Mouse (Mus musculus): ENCODE results near the gene Cela3b.
"Not testable (repeated sequence)": the region's sequence is repeated elsewhere in the genome, so short reads cannot be mapped to it uniquely, and the experiment has no call there.

The Cela3b gene

DNA sequence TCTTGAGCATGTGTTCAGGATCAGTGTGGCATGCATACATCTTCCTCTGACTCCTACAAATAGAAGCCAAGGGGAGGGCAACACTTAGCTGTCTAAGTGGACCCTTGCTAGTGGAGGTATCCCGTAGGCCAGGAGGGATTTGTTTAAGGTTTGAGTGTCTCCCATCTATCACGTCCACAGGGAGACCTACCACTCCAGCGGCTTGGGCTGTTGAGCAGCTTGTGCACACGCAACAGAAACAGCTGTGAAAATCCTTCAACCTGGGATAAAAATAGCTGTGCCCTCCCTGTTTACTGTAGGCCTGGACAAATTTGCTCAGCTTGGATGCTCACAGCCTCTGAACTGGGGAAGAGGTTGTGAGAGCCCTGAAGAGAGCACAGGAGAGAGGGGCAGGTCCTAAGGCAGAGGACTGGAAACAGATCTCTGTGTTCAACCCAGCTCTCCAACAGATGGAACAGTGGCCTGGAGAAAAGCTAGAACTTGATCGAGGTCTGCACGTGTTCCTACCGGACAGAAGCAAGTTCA lies 18.1 kb downstream of the Cela3b start:
- not testable (repeated sequence) for DNase-seq

DNA sequence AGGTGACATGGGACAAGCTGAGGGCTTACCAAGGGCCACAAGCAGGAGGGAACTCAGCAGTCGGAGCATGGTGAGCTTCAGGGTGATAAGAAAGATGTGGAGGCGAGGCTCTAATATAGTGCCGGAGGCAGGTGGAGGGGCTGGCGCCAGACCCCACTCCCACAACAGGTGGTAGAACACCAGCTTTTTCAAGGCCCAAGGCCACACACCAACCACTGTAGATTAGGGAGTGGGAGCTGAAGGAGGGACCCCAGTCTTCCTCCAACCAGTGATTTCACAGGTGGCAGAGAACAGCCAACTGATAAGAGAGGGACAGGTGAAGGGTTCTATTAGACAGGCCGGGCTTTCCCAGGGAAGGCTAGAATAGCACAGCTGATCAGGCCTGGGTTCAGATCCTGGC lies 20.6 kb downstream of the Cela3b start, which contains the start of gene Cela3a:
TSS of gene Cela3a (minus strand) at position 101 of the 400 bp plus-strand sequence.
- DNase-seq, result no peak

DNA sequence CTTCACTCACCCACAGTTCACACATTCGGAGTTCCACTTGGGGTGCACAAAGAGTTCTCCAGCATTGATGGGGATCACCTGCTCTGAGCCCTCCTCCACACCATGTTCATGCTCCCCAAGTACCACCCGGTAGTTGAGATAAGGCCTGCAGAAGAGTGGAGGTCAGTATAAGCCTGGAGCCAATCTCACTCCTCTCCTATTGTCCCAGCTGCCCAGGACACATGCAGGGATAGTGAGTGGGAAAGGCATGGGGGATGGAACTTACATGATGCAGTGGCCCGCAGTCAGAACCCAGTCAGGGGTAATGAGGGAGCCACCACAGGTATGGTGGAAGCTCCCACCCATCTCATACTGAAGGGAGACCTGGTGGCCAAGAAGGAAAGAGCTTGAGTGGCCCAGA lies 24.8 kb downstream of the Cela3b start:
- no peak for DNase-seq

DNA sequence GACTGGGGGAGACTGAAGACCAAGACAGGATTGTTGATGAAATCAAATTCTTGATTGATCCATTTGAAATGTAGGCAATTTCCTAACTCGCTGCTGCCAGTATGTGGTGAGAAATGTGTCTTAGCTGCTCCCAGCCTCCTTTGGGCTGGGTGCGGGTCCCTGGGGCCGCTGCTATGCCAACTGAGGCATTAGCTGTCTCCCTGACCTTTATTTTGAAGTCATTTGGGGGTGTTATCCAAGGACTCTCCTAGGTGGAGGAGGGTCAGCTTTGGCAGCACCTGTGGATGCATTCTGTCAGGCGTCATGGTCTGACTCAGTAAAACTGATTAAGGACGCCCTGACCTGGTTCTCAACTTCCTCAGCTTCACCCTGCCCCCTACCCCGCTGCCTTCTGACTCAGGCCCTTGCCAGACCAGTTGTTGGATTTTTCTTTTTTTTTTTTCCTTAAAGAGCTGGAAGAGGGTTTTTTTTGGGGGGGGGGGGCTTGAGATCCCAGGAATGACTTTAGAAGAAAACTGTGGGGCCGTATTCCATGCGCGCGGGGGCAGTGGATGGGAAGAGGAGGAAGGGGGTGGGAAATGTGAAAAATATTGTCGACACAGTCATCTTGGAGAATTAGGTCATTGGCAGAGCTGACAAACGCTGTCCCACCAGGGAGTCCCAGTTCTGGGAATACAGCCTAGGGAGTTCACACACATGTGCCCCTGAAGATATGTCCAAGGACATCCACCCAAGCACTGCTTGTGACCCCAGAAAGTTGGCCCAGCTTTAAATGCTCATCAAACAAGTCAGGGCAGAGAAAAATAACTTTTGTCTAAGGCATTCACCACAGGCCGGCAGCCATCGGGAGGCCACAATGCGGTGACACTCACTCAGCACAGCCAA lies 33.5 kb downstream of the Cela3b start:
- DNase-seq, result peak; percentile 77 to 80

DNA sequence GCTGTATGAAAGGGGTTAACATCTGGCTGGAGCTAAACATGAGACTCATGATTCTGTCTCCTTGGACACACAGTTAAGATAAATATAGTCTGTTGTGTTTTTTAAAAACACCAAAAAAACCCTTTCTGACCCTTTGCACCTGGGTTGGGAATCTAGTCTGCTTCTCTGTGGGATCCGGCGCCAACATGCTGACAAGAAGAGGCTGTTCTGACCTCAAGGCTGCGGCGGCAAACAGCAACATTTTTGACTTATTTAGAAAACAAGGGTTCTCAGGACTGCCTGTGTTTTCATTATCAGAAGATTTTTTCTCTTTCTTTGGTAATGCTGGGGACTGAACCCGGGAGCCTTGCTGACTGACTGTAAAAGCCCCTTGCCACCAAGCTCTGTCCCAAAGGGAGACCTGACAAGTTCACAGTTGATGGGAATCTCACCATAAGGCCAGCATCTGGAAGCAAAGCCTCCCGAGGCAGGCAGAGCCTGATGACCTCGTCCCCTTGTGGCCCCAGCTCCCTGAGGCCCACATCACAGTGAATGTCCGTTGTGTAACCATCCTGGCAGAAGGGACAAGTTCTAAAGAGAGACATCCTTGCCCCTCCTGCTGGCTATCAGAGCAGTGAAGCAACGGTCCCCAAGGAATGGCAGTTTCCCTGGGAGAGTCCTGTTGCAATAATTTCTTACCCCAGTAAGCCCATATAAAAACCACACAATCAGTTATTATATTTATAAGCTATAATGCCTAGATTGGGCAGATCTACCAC lies 36.8 kb downstream of the Cela3b start:
- no peak for DNase-seq

DNA sequence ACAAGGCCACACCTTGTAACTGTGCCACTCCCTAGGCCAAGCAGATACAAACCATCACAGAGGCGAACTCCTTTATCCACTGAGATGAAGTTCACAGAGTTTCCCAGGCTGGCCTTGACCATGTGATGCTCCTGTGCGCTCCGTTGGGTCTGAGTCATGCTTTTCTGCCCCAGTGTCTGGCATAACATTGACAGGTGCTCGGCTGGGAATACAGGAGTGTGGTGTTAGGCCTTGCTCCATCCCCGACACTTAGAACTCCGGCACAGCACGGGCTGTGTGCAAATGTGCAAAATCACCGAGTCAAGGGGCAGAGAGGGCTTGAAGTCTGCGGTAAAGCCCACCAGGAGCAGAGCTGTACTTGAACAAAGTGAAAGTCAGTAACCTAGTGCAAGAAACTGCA lies 37.5 kb downstream of the Cela3b start:
- DNase-seq, result no peak

DNA sequence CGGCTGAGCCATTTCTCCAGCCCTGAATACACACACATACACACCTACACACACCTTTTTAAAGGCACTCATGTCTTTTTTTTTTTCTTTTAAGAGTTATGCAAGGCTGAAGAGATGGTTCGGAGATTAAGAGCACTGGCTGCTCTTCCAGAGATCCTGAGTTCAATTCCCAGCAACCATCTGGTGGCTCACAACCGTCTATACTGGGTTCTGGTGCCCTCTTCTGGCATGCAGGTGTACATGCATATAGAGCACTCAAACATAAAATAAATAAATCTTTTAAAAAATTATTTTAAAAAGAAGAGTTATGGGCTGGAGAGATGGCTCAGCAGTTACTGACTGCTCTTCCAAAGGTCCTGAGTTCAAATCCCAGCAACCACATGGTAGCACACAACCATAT lies 39.1 kb downstream of the Cela3b start:
- DNase-seq, result no peak

DNA sequence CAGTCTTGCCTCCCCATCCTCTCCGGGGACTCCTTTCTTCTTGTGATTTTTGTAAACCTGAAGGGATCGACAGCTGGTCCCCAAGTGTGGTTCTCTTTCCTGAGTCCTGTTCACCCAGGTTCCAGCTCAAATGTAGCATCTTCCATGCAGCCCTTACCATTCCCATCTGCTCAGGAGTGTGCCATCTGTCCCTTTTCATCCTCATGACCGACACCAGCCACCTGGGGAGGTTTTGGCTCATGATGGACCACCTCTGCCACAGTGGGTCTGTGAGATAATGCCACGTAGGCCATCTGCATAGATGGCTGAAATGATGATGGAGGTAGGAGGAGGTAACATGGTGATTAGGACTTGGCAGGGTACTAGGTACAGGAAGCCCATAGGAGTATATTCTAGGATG lies 40.1 kb downstream of the Cela3b start:
- peak; percentile 61 to 68 for DNase-seq

DNA sequence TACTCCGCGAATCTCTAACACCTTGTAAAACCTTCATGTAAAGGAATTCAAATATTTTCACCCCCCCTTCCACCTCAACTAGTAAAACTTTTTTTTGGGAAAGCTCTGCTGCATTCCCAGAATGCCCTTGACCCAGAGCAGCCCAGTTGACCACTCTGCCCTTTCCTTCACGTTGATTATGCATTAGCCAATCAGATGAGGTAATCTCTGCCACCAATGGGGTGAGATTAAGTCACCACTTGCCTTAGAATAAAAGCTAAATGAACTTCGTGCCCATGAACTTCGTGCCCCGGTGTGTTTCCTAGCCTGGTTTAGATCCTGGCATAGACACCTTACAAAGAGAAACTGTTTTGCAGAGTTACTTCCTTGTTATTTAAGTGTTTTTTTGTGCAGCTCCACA lies 41.4 kb downstream of the Cela3b start:
- peak; percentile 30 to 41 for DNase-seq

DNA sequence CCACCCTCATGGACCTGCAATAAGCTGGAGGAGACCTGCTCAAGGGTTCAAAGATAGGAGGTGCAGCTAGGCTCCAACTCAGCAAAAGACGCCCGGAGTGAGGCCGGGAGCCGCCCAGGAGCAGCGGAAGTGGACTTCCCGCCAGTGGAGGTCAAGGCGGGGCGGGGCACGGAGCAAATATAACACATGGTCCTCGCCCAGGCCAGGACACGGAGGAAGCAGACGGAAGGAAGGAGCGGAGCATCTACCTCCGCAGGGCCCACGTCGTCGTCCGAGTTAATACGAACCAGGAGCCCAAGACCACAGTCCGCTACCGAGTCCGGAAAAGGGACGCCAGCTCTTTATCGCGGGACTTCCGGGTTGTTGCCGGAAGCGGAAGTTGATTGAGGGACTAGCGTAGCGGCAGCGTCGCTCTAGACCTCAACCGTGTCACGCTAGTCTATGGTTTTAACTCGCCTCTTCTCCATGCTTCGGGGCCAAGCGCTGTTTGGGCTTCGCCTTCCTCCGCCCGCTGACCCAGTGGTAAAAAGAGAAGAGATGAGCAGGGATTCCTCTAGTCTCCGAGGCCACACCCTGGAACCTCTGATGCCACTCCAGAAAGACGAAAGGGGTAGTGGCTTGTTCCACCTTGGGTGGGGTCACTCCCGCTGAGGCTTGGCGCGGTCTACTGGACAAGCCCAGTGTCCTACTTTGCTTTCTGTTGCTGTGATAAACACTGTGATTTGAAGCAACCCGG lies 42.1 kb downstream of the Cela3b start:
- DNase-seq, result peak; percentile 89 to 91

DNA sequence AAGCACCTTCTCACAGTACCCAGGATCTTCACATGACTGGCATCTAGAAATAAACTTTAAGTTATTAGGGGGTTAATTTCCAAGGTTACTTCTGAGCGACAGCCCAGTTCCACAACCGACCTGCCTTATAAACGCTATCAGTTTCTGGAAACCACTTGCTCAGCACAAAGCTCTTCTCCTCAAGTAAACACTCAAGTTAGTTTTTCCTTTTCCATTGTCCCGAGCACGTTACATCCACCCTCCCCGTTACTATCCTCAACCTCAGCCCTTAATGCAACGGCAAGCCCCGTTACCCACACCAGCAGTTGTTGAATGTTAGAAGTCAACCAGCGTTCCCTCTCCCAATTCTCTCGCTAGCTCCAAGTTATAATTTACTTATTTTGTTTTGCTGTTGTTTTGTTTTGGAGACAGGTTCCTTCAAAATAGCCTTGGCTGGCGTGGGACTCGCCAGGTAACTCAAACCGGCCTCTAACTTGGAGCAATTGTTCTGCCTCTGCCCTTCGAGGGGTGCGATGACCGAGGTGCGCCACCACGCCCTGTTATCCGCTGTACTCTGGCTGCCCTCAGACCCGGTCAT lies 42.8 kb downstream of the Cela3b start:
- DNase-seq, result no peak

DNA sequence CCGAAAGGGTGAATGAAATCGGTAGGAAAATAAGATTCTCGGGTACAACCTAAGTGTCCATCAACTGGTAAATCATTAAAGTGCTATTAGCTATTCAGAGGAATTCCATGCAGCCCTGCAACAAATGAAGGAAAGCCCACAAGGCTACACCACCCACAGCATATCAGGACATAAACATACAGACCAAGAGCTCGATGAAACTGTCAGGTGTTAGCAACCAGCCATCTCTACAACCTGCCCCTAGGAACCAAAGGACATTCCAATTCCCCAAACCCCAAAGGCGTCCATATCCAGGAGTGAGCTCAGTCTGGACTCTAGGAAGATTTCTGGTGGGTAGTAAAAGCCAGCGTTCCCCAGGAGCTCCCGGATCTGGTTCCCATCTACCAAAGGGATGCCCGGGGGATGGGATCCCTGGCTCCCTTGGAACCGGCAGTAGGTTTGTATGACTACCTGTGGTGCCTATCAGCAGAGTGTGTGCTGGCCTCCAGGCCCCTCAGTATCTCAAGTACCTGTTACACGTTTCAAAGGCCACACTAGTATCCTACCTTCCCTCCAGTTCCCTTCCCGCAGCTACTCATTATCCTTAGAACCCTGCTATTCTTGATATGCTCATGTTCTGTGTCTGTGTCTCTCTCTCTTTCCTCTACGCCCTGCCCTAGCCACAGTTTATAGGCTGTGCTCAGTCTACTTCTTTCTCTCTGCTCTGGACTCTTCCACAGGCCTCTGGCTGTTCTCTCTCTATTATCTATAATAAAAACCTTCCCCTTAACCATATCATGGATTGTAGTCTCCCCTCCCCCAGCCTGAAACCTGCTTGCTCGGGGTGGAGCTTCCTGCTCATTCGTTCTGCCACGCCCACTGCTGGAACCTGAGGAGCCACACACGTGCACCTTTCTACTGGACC lies 49.4 kb downstream of the Cela3b start:
- no peak for DNase-seq

DNA sequence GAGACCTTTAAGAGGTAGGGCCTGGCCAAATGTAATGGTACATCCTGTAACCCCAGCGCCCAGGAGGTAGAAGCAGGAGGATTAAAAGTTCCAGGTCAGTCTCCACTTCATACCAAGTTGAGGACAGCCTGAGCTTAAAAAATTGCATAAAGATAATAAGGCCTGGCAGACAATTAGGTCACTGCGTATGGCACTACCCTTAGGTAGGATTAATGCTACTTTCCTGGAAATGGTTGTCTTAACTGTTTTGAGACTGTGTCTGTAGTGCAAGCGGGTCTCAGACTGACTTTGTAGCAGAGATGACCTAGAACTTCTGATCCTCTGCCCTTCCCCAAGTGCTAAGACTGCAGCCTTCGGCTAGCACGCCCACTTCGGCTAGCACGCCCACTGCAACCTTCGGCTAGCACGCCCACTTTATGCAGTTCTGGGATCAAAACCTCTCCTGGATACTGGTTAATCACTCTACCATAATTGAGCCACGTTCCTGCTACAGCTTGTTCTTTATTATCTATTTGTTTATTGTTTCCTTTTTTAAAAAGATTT lies 50.6 kb downstream of the Cela3b start:
- no peak for DNase-seq

DNA sequence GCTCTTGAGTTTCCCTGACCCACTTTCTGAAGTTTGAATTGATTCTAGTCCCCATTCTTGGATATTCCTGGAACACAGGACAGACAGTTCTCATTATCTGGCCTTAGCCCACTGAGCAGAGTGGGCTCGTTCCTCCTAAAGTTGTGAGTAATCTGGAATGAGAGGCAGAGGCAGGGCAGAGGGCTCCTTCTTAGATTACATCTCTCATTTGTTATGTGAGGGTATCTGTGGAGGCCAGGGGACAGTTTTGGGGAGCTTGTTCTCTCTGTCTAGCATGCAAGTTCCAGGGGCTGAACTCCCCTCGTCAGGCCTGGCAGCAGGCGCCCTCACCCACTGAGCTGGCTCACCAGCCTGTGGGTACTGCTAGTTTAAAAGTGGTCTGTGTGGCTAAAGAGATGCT lies 51.3 kb downstream of the Cela3b start:
- no peak for DNase-seq

DNA sequence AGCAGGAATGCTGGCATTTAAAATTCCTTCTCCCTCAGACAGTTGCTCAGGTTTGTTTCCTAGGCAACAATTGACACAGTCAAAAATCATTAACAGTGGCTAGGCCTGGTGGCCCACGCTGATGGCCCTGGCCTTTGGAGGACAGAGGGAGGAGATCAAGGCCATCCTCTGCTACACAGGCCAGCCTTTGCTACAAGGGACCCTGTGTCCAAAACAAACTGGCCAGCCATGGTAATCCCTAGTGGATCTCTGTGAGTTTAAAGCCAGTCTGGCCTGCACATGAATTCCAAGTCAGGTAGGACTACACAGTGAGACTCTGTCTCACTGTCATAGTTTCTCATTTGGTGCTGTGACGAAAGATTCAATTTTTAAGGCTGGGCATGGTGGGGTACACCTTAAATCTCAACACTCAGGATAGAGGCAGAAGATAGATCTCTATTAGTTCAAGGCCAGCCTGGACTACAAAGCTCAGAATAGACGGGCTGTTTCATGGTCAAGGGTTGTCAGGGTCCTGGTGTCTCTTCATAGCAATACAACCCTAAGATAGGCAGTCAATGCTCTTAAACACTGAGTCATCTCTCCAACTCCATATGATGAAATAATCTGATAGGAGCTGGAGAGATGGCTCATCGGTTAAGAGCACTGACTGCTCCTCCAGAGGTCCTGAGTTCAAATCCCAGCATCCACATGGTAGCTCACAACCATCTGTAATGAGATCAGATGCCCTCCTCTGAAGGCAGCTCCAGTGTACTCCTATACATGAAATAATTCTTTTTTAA lies 52.6 kb downstream of the Cela3b start:
- DNase-seq, result no peak

DNA sequence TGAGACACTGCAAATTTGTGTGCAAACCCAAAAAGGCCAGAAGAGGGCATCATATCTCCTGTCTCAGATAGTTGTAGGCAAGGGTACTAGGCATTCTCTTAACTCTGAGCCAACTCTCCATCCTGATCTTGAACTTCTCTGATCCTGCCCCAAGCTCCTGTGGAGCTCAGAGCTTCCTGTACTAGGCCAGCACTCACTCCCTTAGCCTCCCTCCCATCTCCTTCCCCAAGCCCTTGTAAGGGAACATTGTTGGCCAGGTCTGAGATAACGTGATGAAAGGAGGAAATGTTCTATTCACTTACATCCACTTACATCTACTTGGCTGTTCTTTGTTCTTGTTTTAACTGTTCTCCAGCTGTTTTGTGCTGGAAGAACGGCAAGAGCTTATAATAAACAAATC lies 53.6 kb downstream of the Cela3b start:
- DNase-seq, result peak in 1 of 2 experiments; percentile 20

DNA sequence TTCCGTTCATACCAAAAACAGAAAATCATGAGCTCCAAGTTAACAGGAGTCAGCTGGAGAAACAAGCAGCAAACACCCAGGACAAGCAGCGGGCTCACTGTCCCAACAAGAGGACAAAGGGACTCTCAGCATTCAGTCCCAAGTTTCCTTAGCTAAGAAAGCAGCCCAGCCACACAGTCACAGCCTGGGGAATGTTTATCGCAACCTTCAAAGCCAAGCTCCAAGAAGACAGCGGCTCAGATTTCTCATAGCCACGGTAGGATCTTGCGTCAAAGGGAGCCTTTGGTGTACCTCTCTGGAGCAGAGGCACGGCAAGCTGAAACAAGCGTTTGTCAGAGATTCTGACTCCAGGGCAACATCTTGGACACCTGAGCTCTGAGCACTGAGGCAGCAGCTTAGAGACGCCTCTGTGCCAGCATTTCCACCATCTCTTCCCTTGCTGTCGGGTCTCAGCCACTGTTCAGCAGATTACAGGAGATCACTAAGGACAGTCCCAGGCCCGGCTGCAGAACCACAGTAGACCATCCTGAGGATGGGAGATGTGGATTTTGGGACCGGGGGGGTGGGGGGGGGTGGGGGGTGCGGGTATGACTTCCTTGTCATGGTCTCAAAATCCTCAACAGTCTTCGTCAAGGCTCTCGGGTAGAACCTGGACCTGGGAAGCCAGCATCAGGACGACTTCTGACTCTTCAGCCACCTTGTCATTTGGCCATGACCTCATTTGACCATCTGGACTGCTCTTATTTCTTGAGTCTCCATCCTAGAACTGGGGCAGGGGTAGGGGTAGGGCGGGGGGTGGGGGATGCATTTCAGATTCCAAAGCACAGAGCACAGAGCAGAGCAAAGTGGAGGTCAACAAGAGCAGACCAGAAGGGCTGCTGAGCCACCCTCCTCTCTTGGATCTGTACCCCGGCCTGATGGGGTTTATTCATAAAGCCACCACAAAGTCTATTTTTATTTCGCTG lies 54.7 kb downstream of the Cela3b start:
- peak; percentile 38 to 54 for DNase-seq

DNA sequence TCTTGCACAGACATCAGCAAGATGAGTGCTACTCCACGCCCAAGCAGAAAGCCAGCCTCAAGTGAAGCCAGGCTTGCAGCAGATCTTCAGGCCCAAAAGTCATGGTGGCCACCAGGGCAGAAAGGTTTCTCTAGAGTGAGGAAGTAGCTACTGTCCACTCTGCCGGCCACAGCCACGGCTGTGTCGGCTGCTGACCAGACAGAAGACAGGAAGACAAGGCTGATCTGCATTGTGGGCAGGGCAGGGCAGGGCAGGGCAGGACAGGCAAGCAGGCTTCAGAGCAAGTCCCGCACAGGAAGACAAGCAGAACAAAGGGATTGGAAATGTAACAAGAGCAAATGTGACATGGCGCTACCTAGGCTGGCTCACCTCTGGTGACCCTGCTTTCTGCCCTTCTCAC lies 56.6 kb downstream of the Cela3b start:
- no peak for DNase-seq
